Mouse (Mus musculus): ENCODE data around the gene Mrps10.
A peak's percentile ranks its signal among the peaks of the same experiment; 100 is the strongest.
"Not testable (repeated sequence)": the region's sequence is repeated elsewhere in the genome, so short reads cannot be mapped to it uniquely, and the experiment has no call there.

The Mrps10 gene

DNA sequence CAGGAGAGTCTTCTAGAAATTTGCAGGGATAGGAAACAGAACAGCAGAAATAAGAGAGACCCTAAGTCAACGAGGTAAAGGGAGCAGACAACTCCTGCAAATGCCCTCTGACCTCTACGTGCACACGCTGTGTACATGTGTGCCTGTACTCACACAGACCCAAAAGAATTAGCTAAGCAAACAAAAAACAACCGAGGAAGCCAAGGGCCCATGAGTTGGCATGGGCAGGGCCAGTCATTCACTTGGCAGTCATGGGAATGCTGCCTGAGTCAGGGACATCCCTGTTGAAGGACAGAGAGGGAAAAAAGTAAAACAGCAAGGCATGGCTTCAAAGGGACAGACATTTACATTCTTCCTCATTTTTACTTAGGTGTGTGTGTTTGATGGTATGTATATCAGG is 14.6 kb downstream of the Mrps10 start:
- no peak for DNase-seq

DNA sequence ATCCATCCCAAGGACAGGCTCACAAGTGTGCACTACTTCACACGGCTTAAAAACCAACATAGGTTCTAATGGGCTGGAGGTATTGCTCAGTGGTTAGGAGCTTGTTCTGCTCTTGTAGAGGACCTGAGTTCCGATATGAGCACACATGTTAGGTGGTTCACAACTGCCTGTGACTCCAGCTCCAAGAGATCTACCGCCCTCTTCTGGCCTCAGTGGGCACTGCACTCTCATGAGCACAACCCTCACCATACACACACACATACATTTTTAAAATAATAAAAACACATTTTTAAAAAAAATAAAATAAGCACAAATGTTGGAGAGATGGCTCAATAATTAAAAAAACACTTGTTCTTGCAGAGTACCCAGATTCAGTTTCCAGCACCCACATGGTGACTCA is 15.4 kb downstream of the Mrps10 start:
- DNase-seq: no peak

DNA sequence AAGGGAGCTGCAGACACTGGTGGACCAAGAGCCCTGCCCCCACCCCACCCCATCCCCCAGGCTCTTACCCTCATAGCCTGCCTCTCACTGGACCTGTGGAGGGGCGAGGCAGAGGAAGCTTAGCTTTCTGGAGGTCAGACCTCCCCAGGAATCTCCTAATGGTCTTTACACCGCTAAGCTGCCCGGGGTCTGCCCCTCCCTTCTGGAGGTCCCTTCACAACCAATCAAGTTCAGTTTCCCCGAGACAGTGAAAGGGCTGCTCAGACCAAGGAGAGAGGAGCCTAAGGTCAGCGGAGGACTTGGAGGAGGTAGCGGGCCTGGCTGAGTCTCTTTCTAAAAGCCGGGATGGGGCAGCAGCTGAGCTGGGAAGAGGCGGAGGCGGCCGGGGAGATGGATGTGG is 16.5 kb downstream of the Mrps10 start, which contains the start of gene Guca1b:
Gene Guca1b (plus strand): TSS at position 249 of the 400 bp plus-strand sequence.
- no peak for DNase-seq

DNA sequence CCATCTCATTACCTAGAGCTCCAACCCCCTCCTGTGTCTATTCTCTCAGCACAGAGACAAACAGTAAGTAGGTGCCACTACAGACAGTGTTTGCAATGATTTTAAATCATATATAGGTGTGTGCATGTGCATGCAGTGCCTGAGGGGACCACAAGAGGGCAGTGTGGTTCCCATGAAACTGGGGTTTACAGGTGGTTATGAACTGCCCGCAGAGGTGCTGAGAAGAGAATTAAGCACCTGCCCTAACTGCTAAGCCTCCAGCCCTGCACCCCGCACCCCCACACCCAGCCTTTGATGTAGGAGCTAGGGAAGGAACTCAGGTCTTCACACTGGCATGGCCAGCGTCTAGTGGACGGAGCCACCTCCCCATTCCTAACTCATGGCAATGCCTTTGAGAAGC is 18.0 kb downstream of the Mrps10 start:
- DNase-seq: peak; percentile 10

DNA sequence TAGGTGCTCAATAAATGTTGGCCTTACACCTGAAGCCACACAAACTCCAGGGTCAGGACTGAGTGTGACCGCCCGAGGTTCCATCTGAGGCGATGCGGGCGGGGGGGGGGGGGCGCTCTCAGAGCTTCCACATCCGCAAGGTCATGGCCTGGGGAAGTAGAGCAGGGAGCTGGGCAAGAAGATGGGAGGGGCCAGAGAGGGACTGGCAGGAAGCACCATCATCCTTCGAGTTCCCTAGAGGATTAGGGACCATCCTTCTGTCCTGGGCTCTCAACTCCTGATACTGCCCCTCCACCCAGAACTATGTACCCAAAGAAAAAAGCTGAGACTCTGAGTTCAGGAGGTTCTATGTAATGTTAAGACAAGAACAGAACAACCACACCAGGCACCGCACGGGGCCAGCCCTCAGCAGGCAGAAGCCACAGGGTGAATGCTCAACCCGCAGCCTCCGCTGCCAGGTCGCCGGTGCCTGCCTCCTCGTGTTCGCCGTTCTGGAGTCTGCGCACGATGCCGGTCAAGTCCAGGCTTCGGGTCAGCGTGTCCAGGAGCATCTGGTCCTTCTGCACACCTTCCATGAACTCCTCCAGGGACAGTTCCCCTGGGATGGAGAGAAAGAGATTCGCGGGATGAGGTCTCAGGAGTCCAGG is 25.7 kb downstream of the Mrps10 start:
- no peak for DNase-seq

DNA sequence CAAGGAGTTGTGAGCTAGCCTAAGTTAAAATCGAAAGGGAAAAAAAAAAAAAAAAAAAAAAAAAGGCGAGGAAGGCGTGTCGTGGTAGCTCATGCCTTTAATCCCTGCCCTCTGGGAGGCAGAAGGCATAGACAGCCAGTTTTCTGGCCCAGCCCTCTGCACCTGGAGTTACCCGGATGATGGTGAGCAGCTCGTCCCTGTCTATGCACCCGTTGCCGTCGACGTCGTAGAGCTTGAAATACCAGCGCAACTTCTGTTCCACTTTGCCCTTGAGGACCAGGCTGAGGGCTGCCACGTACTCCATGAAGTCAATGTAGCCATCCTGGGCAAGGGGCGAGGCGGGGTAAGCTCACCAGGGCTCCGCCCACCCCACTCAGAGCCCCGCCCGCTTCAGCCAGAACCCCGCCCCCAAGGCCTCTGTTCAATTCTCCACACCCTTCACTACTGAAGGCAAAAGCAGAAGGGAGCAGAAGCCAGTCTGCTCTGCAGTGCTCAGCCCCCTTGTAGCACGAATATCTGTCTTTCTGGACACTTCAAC is 26.8 kb downstream of the Mrps10 start:
- no peak for DNase-seq

DNA sequence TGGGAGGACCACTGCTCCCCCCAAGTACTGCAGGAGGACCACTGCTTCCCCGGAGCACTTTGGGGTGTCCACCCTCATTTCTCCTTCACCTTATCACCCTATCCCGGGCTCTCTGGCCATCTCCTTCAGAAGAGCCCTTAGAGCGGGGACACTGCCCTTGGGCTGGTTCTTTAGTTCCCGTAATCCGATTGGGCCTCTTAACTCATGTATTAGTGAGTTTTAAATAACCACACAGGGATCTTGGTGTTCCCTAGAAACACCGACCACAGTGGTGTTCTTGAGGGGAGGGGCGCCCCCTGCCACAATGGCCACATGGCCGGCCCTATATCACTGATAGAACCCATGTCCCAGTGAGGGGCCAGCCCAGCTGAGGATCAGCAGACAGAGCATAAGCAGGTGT is 30.4 kb downstream of the Mrps10 start:
- no peak for DNase-seq

DNA sequence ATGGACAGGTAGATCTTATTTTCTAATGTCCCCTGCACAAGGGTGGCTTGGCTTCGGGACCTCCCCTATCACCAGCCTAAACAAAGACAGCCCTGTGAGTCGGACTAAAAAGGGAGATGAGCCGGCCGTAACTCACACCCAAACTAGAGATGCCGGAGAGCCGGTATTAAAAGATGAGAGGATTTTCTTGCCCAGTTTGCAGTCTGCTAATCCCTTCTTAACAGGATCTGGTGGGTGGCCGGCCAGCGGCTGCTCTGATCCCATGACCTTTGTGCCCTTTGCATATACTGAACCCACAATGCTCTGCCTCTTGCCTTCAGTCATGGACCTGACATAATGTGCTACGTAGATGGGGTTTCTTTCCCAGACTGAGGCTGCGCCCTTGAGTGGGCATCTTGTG is 31.8 kb downstream of the Mrps10 start, which contains the start of gene Guca1a:
Gene Guca1a (minus strand): TSS at position 134 of the 400 bp plus-strand sequence.
- DNase-seq: no peak

DNA sequence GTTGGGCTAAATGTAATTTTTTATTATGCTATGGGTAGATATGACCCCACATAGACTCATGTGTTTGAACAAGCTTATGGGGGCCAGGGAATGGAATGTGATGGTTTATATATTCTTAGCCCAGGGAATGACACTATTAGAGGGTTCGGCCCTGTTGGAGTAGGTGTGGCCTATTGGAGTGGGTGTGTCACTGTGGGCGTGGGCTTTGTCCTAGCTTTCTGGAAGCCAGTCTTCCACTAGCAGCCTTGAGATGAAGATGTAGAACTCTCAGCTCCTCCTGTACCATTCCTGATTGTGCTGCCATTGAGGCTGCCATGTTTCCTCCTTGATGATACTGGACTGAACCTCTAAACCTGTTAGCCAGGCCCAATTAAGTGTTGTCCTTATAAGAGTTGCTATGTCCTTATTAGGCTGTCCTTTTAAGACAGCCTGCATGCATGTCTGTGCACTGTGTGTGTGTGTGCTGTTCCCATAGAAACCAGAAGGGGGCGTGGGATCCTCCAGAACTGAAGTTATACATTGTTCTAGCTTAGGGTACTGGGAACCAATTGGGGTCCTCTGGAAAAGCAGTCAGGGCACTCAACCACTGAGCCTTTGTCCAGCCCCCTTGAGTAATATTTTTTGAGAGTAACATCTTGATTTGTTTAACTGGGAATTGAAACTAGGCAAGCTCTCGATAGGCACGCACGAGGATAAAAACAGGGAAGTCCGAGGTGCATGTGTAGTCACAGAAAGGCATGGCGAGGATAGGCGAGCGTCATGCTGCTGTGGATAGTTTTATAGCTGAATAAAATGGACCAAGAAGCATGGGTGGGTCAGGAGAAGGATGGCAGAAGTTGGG is 39.2 kb downstream of the Mrps10 start:
- DNase-seq: no peak

DNA sequence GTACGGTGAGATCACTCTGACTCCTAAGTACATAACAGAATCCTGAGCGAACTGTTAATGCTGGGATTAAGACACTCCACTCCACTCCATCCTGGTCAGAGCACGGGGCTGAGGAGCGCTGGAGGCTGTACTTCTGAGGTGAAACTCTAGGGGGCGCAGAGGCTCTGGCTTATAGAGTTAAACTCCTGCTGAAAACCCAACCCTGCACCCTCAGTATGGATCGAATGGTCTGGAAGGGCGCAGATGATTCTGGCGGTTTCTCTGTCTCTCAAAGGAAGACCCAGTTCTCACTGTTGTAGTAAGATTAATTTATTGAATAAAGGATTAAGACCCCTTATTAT is 39.8 kb downstream of the Mrps10 start:
- peak; percentile 48 for DNase-seq

DNA sequence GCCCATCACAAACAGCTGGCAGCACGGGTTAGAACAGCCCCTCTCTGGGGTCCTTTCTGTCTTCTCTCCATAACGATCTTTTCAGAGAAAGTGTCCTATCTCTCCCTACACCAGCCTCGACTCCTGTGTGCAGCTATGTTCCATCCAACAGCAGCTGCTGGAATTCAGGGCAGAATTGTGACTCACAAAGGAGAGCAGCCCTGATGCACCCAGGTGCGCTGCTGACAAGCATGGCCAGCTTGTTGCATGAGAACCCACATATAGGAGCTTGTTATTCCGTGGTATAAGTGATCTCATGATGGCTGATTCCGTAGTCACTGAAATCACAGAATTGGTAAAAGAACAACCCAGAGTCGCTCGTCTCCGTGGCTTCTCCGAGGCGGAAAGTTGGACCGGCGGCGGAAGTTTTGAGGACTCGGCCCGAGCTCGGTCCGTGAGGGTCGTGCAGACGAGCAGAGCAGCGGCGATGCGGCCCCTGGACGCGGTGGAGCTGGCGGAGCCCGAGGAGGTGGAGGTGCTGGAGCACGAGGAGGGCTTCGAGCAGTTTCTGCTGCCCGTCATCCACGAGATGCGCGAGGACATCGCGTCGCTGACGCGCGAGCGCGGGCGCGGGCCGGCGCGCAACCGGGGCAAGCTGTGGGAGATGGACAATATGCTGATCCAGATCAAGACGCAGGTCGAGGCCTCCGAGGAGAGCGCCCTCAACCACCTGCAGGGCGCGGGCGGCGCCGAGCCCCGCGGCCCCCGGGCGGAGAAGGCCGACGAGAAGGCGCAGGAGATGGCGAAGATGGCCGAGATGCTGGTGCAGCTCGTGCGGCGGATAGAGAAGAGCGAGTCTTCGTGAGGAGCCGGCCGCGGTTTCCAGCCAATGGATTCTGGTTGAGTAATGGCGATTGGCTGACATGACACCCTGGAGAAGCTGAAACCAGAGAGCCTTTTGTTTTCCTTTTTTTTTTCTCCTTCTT is 41.5 kb downstream of the Mrps10 start:
- peak; percentile 22 for DNase-seq

DNA sequence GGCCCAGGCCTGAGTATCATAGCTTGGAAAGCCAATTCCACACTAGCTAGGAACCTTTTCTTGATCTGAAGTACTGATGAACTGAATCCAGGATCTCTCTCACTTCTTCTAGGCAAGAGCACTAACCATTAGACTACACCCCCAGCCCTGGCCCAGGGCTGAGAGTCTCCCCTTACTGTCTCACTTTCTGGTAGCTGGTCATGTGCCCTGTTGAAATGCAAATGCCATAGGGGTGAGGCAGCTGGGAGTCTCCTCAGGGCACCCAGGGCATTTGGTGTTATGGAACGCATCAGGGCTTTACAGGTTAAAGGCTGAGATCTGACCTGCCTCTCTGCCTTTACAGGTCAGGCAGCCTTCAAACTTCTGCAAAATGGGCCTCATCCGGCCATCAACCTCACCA is 51.5 kb downstream of the Mrps10 start:
- no peak for DNase-seq

DNA sequence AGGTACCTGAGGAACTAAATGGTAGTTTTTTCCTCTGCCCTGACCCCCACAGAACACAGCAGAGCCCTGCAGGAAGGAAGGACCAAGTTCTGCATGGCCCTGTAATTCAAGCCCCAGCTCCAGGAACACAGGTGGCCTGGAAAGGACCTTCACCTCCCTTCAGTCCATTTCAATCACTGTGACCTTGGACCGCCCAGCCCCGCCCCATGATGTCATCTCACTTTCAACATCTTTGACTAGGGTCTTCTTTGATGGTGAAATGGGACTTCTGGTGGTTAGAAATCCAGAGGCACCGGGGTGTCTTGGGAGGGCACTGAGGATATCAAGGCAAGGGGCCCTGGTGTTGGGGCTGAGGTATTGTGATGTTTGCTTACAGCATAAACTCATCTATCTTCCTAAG is 52.9 kb downstream of the Mrps10 start:
- DNase-seq: no peak

DNA sequence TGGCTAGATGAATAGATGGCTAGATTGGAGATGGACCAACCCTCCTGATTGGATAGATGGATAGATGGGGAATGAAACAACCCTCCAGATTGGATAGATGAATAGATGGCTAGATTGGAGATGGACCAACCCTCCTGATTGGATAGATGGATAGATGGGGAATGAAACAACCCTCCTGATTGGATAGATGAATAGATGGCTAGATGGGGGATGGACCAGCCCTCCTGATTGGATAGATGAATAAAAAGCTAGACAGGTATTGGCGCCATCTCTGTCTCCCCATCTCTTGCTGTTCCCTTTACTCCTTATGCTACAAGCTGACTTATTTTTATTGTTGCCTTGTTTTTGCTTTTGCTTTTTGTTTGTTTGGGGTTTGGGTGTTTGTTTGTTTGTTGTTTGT is 53.9 kb downstream of the Mrps10 start:
- not testable (repeated sequence) for DNase-seq

DNA sequence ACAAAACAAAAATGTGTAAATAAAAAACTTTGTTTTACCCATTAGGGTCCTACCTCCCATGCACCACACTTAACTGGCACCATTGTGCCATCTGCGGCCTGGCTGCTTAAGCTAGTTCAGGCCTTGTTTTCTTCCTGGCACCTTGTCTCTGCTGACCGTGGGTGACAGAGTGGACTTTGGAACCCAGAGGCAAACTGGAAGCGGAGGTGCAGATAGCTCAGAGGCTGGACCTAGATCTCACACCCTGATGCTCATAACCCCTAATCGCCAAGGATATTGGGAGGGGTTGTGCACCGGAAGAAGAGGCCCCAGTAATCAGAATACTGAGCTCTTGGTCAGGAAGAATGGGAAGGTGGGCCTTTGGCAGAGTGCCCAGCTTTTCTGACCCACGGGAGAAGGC is 55.5 kb downstream of the Mrps10 start:
- no peak for DNase-seq

DNA sequence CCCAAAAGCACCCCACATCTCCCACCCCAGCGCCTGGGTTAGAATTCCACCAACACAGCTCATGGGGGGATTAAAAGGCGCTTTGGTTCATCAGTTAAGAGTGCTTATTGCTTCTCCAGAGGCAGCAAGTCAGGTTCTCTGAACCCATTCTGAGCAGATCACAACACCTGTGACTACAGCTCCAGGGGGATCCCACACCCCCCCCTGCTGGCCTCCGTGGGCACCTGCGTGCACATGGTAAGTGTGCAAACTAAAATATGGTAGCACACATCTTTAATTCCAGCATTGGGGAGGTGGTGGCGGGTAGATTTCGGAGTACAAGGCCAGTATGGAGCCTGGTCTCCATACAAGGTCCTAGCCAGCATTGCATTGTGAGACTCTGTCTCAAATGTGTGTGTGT is 58.6 kb downstream of the Mrps10 start:
- DNase-seq: no peak

DNA sequence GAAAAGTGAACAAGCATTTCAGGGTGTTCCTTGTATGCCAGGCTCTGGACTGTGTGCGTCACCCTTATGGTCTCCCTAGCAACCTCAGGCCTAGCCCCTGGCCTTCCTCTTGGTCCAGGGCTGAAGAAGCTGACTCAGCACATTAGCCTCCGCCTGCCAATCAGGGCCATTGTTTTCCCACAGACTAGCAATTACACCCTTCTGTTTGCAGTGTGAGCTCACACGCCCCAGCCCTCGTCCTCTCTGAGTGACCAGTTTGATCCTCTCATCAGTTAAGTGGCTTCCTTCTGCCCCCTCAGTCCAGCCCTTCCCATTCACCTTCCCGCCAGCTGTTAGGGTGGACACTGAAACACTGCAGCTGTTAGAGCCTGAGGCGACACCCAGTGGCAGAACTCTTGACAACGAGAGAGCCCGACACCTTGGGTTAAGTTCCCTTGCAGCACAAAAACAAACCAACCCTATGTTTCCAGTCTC is 60.2 kb downstream of the Mrps10 start:
- DNase-seq: no peak

DNA sequence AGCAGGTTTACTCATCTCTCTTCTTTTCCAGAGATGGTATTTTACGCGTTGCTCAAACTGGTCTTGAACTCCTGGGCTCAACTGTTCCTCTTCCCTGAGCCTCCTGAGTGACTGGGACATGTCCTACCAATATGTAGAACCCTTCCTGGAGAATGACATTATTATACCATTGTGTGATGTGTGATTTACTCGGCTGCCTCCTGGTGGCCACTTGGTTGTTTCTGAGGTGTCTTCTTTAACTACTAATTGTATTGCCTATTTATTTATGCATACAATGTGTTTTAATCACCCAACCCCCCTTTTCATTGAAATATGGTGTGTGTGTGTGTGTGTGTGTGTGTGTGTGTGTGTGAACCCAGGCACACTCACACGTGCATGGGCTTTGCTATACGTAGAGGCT is 62.1 kb downstream of the Mrps10 start:
- DNase-seq: no peak

Measured in cerebellum, adult 8-10 months (tissue).